Mouse (Mus musculus) gastrocnemius, postnatal 14 days (tissue): ENCODE results near the gene Acad8. TPM values are rescaled to one million over a fixed set of nuclear protein-coding genes. Genes with fewer than 3 reads are reported as not detected.

Source experiments
- DNase-seq: peaks from one replicate; pipeline ENCODE4 v3.0.0; 2021; ENCODE audit warnings: mixed read lengths
- intact Hi-C: fragments of 180-260 bp; cut with DNase I; formaldehyde crosslinking; loops from one replicate; pipeline ENCODE4 v1.15.1; 2025; ENCODE audit warnings: low total_unique reads
- long read RNA-seq, 2 experiments: library from polyadenylated mRNA; stranded (forward); transcript quantifications; one replicate each; pipeline ENCODE4 v2.0.0; 2021
- total RNA-seq, 2 experiments: library from RNA; stranded (reverse); gene quantifications; 2 replicates each; pipeline ENCODE4 v1.2.3; 2021

Gene Acad8
- total RNA-seq = 10 to 100 TPM; 27.7 to 32.1 TPM
- long read RNA-seq, experiment 1, transcript Acad8-201 (11 exons, 2,859 nt) = major isoform, 66 of 83 reads
- long read RNA-seq, experiment 1, partial matches to known transcripts = 3 of 83 reads
- long read RNA-seq, experiment 1, other reads (novel, unspliced or antisense) = 12 of 83 reads
- long read RNA-seq, experiment 2, transcript Acad8-201 (11 exons, 2,859 nt) = major isoform, 50 of 71 reads
- long read RNA-seq, experiment 2, partial matches to known transcripts = 1 of 71 reads
- long read RNA-seq, experiment 2, other reads (novel, unspliced or antisense) = 18 of 71 reads

DNA sequence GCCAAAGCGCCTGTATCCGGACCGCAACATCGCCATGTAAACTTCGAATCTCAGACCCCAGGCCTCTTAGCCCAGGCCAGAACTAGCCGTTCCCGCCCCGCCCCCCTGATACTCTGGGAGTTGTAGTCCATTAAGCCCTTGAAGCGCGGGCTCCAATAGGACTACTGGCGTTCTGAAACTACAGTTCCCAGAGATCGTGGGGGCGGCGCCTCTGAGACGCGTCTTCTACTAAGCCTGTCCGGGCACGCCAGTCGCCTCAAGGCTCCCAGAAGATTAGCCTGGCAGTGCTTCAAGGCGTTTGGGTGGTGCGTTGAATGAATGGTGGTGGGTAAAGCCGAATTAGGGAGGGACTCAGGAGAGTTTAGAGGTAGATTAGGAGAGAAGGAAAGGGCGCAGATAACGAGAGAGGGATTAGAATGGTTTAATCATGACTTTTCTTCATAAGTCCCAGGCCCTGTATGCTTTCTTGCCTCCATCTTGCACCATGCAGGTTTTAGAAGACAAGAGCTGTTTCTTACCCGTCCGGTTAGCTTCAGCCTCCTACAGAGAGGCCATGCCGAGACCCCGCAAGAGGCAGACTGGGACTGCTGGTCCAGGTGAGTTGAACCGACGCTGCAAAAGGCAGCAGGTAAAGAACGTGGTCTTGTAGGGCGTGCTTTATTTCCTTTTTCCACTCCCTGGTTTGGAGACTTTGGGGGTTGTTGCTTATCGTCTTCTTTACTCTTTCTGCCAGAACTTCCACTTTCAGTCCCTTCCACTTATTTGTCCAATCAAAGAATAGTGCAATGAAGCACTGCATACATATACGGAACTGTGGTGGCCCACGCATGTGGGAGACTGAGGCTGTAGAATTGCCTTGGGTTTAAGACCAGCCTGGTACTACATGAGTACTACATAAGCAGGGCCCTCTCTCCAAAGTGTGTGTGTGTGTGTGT lies at the start of gene Acad8, which contains the start of gene Thyn1:
Gene Acad8 (minus strand): TSS at position 106 of the 935 bp plus-strand sequence.
Gene Thyn1 (plus strand): TSS at position 250 of the 935 bp plus-strand sequence.
- intact Hi-C loops = no loop called here
- DNase-seq = peak; percentile 97

DNA sequence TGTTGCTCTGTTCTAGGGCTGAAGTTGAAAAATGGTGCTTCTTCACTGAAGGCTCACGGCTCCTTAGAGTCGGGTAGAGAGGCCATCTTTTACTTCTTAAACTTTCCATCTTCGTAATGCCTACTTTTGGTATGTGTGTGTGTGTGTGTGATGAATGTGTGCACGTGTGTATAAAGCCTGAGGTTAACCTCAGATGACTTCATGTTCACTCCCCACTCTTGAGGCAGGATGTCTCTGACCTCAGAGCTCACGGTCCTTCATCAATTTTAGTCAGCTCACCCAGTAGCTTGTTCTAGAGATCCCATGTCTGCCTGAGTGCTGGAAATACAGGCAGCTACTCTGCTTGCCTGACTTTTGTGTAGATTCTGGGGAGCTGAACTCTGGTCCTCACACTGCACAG lies 44.5 kb upstream of the Acad8 start:
- DNase-seq = no peak
- intact Hi-C loops = no loop called here

DNA sequence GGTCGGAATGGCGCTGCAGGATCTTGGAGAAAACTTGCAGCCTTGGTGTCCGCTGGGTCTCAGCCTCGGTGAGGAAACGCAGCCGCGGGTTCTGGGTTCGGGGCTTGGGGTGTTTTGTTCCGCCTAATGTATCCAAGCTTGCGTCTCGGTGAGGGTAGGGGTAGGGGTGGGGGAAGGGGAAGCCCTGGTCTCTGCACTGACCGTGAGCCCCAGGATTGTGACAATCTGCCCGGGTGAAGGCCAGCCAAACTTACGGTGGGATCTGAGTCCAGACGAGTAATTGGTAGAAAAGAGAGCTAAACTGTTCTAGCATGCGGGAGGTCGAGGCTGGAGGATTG lies 31.4 kb upstream of the Acad8 start:
- DNase-seq = peak; percentile 9
- intact Hi-C loops = no loop called here

- intact Hi-C loops = no loop called here
- DNase-seq = peak; percentile 96
Observed at GRCm38 (mm10) chr9:27029828-27030762, 30.7 kb upstream of the Acad8 start, which contains the start of the genes Vps26b and Ncapd3. TSS of gene Vps26b (minus strand) at chr9:27030065. TSS of gene Ncapd3 (plus strand) at chr9:27030175.

- intact Hi-C loops = no loop called here
- peak; percentile 7 for DNase-seq
Observed at GRCm38 (mm10) chr9:27029022-27029827, 29.9 kb upstream of the Acad8 start.

DNA sequence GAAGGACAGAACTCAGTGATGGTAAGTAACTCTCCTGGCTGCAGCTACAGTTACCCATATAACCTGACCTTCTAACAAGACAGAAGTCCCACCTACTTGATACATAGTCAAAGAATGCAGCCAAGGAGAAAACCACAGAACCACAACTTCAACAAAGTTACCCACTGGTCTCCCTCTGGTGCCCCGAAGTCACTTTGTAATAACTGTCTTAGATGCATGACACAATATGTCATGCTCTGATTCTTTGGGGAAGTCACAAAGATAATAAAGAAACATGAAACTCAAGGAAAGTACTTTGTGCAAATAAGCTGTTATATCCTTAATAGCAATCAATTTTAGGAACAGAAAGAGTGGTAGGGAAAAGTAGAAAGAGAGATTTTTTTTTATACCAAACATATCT lies 27.3 kb upstream of the Acad8 start:
- intact Hi-C loops = no loop called here
- no peak for DNase-seq

DNA sequence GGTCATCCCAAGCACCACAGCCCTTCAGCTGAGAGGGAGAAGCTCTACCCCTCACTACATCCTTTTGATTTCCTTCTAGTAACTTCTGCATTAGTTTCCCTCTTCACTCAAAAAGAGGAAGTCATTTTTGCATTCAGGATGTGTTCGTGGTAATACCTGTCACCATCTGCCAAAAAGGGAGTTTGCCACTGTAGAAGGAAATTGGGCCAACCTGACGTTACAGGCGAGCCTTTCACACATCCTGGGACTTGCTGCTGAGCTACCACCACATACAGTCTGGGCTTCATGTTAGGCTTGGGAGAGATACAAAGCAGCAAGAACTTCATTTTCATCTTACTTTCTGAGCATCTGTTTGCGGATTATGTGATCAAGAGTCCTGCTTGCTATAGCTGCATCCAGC lies 24.3 kb upstream of the Acad8 start:
- intact Hi-C loops = no loop called here
- DNase-seq = no peak

DNA sequence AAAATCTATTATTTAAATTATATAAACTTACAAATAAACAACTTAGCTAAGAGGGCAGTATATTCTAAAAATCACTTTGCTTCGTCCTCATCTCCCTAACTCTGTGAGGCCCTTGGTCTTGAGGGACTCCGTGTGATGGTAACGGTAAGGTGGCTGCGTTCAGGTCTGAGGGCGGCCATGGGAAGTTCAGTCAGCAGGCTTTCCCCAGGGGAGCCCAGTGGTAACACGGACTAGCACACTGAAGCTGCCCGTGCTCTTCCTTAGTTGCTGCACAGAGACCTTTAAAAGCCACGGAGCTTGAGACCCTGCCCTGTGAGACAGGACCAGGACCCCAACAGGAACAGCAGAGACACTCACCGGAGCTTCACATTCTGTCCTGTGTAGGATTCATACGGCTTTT lies 19.6 kb upstream of the Acad8 start:
- intact Hi-C loops = no loop called here

GRCm38 (mm10) chr9:27011572-27011971 lies 12.2 kb upstream of the Acad8 start:
- no peak for DNase-seq
- intact Hi-C loops = no loop called here

More for the DNA sequence above, 19.6 kb upstream of the Acad8 start:
- no peak for DNase-seq

- intact Hi-C loops = no loop called here
- no peak for DNase-seq
Observed at GRCm38 (mm10) chr9:27009231-27009630, 9.9 kb upstream of the Acad8 start.

- DNase-seq = no peak
Observed at GRCm38 (mm10) chr9:27006866-27007265, 7.5 kb upstream of the Acad8 start.

DNA sequence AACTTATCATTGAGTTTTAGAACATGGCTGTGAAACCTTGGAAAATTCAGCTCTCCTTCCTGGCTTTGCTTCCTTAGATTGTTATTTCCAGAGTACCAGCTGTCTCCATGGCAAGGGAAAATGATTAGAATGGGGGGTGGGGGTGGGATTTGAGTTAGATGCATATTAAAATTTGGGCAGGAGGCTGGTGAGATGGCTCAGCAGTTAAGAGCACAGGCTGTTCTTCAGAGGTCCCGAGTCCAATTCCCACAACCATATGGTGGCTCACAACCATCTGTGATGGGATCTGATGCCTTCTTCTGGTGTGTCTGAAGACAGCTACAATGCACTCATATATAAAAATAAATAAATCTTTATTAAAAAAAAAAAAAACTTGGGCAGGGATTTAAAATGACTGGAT lies 6.6 kb upstream of the Acad8 start:
- DNase-seq = no peak
- intact Hi-C loops = no loop called here

More at GRCm38 (mm10) chr9:27006866-27007265, 7.5 kb upstream of the Acad8 start:
- intact Hi-C loops = no loop called here

- intact Hi-C loops = no loop called here
- DNase-seq = no peak
Observed at GRCm38 (mm10) chr9:27005231-27005630, 5.9 kb upstream of the Acad8 start.

- intact Hi-C loops = no loop called here
- no peak for DNase-seq
Observed at GRCm38 (mm10) chr9:26998669-26999460, 501 bp downstream of the Acad8 start.

DNA sequence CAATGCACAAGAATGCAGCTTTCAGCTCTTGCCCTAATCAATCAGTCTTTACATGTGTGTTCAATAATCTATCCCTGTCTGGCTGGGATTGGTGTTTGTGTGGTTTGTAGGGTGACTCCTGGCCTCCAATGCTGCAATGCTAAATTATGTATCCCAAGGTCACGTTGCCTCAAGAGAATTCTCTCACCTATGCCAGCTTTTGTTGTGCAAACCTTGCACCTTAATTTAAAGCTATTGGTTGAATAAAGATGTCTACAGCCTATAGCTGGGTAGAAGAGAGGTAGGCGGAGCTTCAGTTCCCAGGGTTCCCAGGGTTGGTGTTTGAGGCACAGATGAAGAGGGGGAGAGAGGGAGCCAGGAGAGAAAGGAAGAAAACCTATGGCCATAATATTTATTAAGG lies 1.9 kb downstream of the Acad8 start:
- intact Hi-C loops = no loop called here
- DNase-seq = no peak

DNA sequence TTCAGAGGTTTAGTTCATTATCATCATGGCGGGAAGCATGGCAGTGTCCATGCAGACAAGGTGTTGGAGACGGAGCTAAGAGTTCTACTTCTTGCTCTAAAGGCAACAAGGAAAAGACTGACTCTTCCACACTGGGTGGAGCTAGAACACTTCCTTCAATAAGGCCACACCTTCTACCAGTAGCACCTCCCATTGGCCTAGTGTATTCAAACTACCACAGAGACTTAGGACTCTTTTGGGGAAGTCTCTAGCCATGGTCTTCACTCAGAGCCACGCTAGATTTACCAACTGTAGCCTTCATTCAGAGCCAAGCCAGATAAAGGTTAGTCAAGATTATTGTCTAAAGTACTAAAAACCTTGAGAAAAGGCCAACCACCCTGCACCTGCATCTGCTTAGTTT lies 2.3 kb downstream of the Acad8 start:
- intact Hi-C loops = no loop called here
- DNase-seq = no peak

GRCm38 (mm10) chr9:26993900-26994299 lies 5.5 kb downstream of the Acad8 start:
- no peak for DNase-seq
- intact Hi-C loops = no loop called here

- no peak for DNase-seq
- intact Hi-C loops = no loop called here
Observed at GRCm38 (mm10) chr9:26993118-26993517, 6.2 kb downstream of the Acad8 start.
